Mouse (Mus musculus) kidney, postnatal 36 days (tissue): ENCODE measurements around the gene Ahnak2.
A peak's percentile ranks its signal among the peaks of the same experiment; 100 is the strongest.
"Not testable (repeated sequence)": the region's sequence is repeated elsewhere in the genome, so short reads cannot be mapped to it uniquely, and the experiment has no call there.

Experiments used
- DNase-seq, 2 experiments: peaks; one replicate each; pipeline ENCODE4 v3.0.0; 2021 to 2022; ENCODE audit warnings: mixed read lengths in 2 of 2

The Ahnak2 gene

GRCm38 (mm10) chr12:112801864-112802846, at the start of gene Ahnak2:
Gene Ahnak2, minus strand, starts transcription at chr12:112802657.
- DNase-seq, result peak in 1 of 2 experiments; percentile 63

- no peak for DNase-seq
These were observed 48.7 kb upstream of the Ahnak2 start for GRCm38 (mm10) chr12:112851116-112851515.

GRCm38 (mm10) chr12:112850344-112850743, 47.9 kb upstream of the Ahnak2 start:
- no peak for DNase-seq

- peak in 1 of 2 experiments; percentile 42 for DNase-seq
These were observed 47.0 kb upstream of the Ahnak2 start for GRCm38 (mm10) chr12:112849235-112850022.

- DNase-seq, result no peak
These were observed 45.4 kb upstream of the Ahnak2 start for GRCm38 (mm10) chr12:112847880-112848279.

- peak; percentile 89 to 97 for DNase-seq
These were observed 41.3 kb upstream of the Ahnak2 start for GRCm38 (mm10) chr12:112843803-112844202.

GRCm38 (mm10) chr12:112842128-112842527, 39.7 kb upstream of the Ahnak2 start:
- not testable (repeated sequence) for DNase-seq

- DNase-seq, result not testable (repeated sequence)
These were observed 39.0 kb upstream of the Ahnak2 start for GRCm38 (mm10) chr12:112841338-112841892.

- no peak for DNase-seq
These were observed 38.0 kb upstream of the Ahnak2 start for GRCm38 (mm10) chr12:112840209-112841086.

- DNase-seq, result no peak
These were observed 32.6 kb upstream of the Ahnak2 start for GRCm38 (mm10) chr12:112835046-112835445.

- no peak for DNase-seq
These were observed 31.1 kb upstream of the Ahnak2 start for GRCm38 (mm10) chr12:112833527-112833926.

GRCm38 (mm10) chr12:112832411-112832810, 30.0 kb upstream of the Ahnak2 start:
- no peak for DNase-seq

- DNase-seq, result no peak
These were observed 28.1 kb upstream of the Ahnak2 start for GRCm38 (mm10) chr12:112830570-112830969.

- DNase-seq, result no peak
These were observed 27.7 kb upstream of the Ahnak2 start for GRCm38 (mm10) chr12:112830141-112830540.

- DNase-seq, result peak; percentile 97 to 100
These were observed 26.9 kb upstream of the Ahnak2 start, which contains the start of gene Cdca4 for GRCm38 (mm10) chr12:112829244-112829864. Gene Cdca4, minus strand, starts transcription at chr12:112829423.

GRCm38 (mm10) chr12:112828501-112829243, 26.2 kb upstream of the Ahnak2 start:
- peak in 1 of 2 experiments; percentile 81 for DNase-seq

GRCm38 (mm10) chr12:112825901-112826300, 23.4 kb upstream of the Ahnak2 start:
- no peak for DNase-seq

- no peak for DNase-seq
These were observed 20.8 kb upstream of the Ahnak2 start for GRCm38 (mm10) chr12:112823221-112823620.

GRCm38 (mm10) chr12:112822676-112823075, 20.2 kb upstream of the Ahnak2 start:
- DNase-seq, result no peak

GRCm38 (mm10) chr12:112821974-112822373, 19.5 kb upstream of the Ahnak2 start:
- no peak for DNase-seq

- DNase-seq, result no peak
These were observed 18.8 kb upstream of the Ahnak2 start for GRCm38 (mm10) chr12:112821216-112821615.
